Mouse (Mus musculus): Measurements from ENCODE around the gene Fam124b.

Gene Fam124b

GRCm38 (mm10) chr1:80177651-80178382 lies 40.5 kb downstream of the Fam124b start:
- no peak for DNase-seq (ENCODE audit: low read depth)

- no peak for DNase-seq (ENCODE audit: low read depth)
Measured at GRCm38 (mm10) chr1:80167706-80168105, 50.6 kb downstream of the Fam124b start.

GRCm38 (mm10) chr1:80166577-80166976 lies 51.7 kb downstream of the Fam124b start:
- DNase-seq (ENCODE audit: low read depth) = no peak

GRCm38 (mm10) chr1:80165391-80165790 lies 52.9 kb downstream of the Fam124b start:
- DNase-seq (ENCODE audit: low read depth) = no peak

- no peak for DNase-seq (ENCODE audit: low read depth)
Measured at GRCm38 (mm10) chr1:80162943-80163342, 55.3 kb downstream of the Fam124b start.

- no peak for DNase-seq (ENCODE audit: low read depth)
Measured at GRCm38 (mm10) chr1:80159586-80159985, 58.7 kb downstream of the Fam124b start.

GRCm38 (mm10) chr1:80154902-80155301 lies 63.4 kb downstream of the Fam124b start:
- no peak for DNase-seq (ENCODE audit: low read depth)

- DNase-seq (ENCODE audit: low read depth) = no peak
Measured at GRCm38 (mm10) chr1:80153125-80153716, 65.1 kb downstream of the Fam124b start.

GRCm38 (mm10) chr1:80150681-80151080 lies 67.6 kb downstream of the Fam124b start:
- DNase-seq (ENCODE audit: low read depth) = no peak

All from c-Kit-positive CD71-negative TER-119-negative erythroid progenitor cells, embryonic 14.5 days (primary cell).